Mouse (Mus musculus) mesoderm, embryonic 11.5 days (tissue): ENCODE results near the gene Dpagt1.
"Not testable (repeated sequence)": the region's sequence is repeated elsewhere in the genome, so short reads cannot be mapped to it uniquely, and the experiment has no call there.

Experiments
- DNase-seq: peaks from one replicate; pipeline ENCODE4 v3.0.0-alpha.2; 2012; ENCODE audit warnings: low read depth, low spot score

Dpagt1 gene

DNA sequence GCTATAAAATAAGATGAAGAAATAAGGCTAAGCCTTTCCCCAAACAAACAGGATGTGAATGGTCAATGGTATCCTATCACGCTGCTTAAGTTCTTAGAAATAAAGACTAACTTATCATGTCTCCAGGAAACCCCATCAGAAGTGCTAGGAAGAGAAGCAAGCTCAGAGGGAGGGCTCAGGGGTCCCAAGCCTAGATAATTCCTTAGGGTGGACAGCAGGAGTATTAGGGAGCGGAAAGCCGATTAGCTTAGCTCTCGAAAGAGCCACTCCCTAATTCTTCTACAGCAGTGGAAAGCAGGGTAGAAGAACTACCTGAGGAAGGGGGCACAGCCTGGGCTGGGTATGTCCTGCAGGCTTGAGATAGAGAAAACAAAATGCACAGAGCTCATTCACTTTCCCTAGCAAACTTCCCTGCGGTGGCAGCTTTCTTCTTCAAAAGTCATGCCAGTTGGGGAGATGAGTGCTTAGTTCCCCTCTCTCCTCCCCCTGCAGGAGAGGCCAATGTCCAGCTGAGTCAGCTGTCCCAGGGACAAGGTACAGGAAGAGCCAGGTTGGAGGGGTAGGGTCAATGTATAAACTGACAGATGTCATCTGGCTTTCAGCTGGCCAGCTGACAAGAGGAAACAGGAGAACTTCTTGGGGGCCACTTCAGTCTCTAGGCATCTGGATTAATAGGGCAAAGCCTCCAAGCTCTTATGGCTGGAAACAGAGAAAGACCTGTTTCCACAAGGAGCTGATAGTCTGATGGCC is 7.6 kb upstream of the Dpagt1 start:
- DNase-seq, result no peak

DNA sequence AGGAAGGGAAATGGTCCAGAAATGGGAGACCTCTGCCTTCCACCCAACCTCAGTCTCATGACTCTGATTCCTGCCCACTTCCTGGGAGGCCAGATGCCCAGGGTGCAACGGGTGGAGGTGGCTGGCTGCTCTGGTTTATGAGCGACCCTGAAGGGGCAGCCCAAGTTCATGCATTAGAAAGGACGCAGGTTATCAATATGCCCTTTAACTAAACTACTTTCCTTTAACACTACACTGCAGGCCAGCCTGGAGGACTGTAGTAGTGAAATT is 7.1 kb upstream of the Dpagt1 start:
- DNase-seq, result no peak

DNA sequence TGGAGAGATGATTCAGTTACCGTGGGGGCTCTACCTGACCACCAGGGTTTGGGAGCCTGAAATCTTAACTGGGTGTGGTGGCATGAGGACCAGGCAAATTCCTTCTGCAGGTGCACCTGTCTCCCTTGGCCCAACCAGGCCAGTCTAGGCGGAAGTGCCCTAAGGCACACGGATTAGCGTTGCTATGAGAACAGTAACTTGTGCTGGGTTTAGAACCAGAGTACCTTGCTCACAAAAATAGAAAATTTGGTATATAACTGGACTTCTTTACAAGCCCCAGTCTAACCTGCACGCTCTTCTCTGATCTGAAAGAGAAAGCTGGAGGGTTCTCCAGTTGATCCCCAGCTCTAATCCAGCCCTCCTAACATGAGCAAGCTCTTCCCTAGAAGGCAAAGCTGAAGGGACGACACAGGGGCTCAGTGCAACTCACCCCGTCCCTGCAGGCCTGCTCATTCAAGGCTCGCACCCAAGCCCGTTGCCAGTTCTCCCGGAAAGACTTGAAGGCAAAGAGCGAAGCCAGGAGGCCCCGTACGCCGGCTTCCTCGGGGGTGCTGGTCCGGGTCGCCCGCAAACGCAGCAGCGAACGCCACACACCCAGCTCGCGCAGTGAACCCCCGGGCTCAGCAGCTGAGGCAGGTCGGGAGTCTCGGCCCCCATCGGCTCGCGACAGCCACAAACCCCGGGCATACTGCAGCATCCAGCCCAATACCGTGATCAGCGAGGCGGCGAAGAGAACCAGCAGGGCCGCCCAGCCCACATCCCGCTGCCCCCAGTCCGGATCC is 6.5 kb upstream of the Dpagt1 start:
- DNase-seq, result no peak

DNA sequence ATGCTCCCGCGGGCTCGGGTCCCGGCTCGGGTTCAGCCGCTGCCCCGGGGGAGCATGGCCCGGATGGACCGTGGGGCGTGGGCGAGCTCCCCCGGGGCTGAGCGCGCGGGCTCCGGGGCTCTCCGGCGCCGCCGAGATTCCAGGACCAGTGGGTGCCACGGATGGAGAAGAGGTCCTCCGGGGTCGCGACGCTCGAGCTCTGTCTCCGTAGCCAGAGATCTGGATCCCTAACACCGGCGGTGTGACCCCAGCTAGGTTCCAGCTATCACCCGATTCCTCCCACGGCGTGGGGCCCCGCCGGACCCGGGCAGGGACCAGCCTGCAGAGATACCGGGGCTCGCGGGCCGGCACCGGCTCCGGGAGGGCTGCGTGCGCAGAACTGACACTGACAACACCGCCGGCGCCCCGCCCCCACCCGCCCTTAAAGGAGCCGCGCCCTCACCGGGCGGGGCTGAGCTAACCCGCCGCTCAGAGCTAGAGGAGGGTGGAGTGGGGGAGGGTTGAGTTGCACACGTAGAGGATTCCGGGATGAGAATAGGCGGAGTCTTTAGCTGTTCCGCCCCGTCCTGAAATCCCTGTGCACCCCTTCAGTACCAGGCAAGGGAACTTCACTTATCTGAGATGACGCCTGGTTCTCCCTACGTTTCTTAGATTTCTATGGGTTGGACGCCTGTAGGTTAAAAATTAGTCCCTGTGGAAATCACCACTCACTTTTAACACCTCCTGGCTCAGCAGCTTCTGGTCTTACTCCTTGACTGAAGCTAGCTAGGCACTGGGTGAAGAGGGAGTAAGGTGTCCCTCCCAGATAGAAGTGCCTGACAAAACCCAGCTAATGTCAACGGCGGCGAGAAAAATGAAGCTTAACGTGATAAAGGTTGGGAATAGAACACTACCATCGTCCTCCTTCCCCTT is 5.7 kb upstream of the Dpagt1 start, which contains the start of gene C2cd2l:
TSS of gene C2cd2l (minus strand) at position 399 of the 912 bp plus-strand sequence.
- DNase-seq, result peak; percentile 97

DNA sequence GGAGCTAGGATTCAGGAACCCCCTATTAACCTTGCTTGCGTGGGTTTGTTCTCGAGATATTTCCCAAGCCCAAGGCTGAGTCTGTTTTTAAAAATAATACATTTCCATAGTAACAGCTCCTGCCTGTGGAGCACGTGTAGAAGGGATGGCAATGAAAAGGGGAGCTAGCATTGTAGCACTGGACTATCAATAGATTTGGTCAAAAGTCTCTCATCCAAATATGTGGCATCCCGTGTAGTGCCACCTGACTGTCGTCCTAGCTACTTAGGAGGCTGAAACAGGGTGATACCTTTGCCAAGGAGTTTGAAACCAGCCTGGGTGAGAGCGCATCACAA is 5.1 kb upstream of the Dpagt1 start:
- DNase-seq, result no peak

DNA sequence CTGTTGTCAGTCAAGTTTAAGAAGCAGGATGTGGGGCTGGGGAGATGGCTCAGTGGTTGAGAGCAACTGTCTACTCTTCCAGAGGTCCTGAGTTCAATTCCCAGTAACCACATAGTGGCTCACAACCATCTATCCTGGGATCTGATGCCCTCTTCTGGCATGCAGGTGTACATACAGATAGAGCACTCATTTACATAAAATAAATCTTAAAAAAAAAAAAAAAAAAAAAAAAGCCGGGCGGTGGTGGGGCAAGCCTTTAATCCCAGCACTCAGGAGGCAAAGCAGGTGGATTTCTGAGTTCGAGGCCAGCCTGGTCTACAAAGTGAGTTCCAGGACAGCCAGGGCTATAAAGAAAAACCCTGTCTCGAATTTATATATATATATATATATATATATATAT is 2.2 kb upstream of the Dpagt1 start:
- not testable (repeated sequence) for DNase-seq

DNA sequence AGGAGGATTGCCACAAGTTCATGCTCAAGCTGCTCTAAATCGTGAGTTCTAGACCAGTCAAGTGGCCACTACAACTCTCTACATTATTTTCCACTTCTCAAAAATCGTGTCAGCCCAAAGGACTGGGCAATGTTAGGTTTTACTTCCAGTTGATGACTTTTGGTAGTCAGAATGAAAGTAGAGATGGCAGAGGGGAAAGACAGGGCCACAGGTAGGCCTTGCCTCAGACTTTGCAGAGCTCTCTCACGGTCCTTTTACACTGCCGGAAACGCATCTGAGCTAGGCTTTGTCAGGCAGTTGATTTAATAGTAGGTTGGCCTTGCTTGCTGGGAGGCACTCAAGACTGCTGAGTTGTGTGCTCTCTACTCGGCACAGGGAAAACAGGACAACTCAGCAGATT is 1.7 kb upstream of the Dpagt1 start:
- no peak for DNase-seq

DNA sequence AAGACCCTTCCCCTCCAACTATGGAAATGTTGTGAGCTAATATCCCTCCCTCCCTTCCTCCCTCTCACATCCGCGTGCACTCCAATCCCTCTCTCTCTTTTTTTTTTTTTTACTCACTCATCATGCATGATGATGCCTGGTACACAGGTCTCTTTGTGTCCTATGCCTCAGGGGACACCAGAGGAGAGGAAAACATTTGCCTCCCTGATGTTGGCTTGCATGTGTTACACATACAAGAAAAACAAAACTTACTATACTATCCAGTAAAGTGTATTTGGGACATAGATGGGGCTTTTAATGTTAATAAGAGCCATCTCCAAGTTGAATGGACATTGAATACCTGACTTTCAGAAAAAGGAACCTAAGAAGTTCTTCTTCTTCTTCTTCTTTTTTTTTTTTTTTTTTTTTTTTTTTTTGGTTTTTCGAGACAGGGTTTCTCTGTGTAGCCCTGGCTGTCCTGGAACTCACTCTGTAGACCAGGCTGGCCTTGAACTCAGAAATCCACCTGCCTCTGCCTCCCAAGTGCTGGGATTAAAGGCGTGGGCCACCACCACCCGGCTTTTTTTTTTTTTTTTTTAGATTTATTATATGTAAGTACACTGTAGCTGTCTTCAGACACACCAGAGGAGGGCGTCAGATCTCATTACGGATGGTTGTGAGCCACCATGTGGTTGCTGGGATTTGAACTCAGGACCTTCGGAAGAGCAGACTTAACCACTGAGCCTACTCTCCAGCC is 619 bp upstream of the Dpagt1 start:
- DNase-seq, result not testable (repeated sequence)

DNA sequence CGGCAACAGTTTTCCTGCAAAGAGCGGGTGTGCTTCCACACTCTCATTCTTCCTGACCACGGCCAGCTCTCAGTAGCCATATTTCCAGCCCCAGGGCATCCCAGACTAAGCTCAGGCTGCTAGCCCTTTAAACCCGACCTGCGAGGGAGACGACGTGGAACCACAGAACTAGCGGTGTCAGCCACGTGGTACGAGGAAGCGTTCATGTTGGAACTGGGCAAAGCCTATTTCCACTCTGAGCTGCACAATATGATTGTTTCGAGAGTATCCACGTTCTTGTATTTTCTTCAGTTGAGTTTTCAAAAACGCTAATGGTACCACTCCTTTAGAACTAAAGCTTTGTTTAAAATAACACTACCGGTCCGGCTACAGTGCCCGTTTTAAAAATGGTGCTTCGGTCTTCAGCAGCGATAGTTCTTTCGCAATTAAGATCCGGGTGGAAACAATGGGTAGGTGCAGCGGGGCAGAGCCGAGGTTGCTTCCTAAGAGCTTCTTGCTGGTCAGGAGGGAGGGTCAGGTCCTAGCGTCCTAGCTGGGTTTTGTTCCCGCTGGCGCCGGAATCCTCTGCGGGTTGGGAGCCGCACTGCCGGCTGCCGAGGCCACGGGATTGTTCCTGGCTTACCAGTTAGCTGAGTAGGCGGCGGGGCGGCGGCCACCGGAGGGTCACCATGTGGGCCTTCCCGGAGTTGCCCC is 698 bp downstream of the Dpagt1 start:
- DNase-seq, result peak; percentile 81

DNA sequence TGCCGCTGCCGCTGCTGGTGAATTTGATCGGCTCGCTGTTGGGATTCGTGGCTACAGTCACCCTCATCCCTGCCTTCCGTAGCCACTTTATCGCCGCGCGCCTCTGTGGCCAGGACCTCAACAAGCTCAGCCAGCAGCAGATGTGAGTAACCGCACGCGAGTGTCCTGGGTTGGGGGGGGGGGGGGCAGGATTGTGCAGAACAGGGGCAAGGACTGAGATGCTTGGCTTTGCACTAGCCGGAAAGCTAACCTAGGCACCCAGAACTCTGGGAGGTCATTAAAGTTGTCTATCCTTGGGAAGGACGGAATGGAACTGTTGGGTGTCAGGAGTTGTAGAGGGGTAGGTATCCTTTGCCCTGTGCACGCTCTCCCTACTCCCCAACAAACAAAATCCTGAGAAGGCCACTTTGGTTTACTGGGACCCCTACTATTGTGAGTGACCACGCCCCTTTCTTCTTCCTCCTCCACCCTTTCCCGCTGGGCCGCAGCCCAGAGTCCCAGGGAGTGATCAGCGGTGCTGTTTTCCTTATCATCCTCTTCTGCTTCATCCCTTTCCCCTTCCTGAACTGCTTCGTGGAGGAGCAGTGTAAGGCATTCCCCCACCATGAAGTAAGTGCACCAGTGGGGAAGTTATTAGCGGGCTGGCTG is 1.4 kb downstream of the Dpagt1 start:
- DNase-seq, result no peak

DNA sequence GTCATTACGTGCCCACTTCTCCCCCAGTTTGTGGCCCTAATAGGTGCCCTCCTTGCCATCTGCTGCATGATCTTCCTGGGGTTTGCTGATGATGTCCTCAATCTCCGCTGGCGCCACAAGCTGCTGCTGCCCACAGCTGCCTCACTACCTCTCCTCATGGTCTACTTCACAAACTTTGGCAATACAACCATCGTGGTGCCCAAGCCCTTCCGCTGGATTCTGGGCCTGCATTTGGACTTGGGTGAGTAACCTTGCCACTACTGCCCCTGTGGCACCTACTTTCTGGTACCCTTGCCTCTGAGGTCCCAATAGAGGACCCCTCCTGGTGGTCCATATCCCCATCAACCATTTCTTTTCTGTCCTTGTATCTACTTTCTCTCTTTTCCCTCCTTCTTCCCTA is 2.1 kb downstream of the Dpagt1 start:
- DNase-seq, result no peak

DNA sequence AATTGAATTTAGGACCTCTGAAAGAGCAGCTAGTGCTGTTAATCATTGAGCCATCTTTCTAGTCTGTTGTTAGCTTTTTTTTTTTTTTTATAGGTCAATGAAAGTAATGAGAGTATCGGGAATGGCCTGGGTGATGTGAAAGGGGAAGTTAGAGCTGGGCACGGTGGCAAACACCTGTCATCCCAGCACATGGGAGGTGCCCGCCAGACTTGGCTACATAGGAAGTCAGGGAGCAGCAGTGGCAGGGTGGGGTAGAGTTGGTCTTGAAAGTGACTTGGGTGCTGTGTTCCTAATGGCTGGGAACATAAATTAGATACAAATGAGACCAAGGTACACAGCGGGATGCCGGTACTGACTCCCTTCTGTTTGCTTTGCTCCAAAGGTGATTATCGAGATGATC is 4.9 kb downstream of the Dpagt1 start:
- no peak for DNase-seq

DNA sequence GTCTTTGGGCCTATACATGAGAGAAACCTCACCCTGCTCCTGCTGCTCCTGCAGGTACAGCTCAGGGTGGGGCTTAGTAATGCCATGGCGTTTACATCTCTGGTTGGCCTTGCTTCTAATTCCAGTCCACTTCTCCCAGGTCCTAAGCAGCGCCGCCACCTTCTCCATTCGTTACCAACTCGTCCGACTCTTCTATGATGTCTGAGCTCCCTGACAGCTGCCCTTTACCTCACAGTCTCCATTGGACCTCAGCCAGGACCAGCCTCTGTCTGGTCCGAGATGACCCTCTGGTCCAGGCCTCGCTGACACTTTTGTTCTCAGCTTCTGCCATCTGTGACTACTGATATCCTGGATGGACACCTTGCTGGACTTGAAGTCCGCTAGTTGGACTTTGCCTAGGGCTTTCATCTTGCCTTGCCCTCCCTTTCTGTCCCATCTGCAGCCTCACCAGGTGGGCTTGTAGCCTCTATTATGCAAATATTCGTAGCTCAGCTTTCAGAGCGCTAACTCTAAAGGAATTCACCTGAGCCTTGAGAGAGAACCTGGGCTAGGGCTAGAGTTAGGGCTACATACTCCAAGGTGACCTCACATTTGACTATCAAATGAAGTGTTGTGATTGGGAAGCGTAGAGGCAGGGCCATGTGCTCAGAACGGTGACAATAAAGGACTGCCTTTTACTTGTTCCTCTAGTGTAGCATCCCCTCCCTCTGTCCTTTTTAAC is 7.3 kb downstream of the Dpagt1 start:
- DNase-seq, result no peak

DNA sequence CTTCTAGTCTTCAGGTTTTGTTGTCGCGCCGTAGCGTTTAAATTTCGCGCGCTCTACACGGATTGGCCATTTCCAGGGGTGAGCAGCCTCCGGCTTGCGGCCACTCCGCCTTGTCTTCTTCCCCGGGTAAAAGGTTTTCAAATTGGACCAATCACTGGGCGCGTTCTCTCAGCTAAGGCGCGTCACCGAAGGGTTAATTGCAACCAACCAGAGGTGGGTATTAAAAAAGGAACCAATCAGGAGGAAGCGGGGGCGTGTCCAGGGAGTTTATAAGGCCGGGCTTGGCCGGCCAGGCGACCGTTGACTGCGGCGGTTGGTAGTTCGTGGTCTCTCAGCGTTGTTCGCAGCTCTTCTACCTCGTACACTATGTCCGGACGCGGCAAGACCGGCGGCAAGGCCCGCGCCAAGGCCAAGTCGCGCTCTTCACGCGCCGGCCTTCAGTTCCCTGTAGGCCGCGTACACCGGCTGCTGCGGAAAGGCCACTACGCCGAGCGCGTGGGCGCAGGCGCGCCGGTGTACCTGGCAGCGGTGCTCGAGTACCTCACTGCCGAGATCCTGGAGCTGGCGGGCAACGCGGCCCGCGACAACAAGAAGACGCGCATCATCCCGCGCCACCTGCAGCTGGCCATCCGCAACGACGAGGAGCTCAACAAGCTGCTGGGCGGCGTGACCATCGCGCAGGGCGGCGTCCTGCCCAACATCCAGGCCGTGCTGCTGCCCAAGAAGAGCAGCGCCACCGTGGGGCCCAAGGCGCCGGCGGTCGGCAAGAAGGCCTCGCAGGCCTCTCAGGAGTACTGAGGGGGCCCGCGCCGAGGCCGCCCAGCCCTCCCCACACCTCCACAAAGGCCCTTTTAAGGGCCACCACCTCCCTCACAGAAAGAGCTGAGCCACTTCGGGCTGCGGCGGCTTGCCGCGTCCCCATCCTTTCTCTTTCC is 8.8 kb downstream of the Dpagt1 start, which contains the start of gene H2afx:
TSS of gene H2afx (plus strand) at position 299 of the 935 bp plus-strand sequence.
- DNase-seq, result peak; percentile 100

DNA sequence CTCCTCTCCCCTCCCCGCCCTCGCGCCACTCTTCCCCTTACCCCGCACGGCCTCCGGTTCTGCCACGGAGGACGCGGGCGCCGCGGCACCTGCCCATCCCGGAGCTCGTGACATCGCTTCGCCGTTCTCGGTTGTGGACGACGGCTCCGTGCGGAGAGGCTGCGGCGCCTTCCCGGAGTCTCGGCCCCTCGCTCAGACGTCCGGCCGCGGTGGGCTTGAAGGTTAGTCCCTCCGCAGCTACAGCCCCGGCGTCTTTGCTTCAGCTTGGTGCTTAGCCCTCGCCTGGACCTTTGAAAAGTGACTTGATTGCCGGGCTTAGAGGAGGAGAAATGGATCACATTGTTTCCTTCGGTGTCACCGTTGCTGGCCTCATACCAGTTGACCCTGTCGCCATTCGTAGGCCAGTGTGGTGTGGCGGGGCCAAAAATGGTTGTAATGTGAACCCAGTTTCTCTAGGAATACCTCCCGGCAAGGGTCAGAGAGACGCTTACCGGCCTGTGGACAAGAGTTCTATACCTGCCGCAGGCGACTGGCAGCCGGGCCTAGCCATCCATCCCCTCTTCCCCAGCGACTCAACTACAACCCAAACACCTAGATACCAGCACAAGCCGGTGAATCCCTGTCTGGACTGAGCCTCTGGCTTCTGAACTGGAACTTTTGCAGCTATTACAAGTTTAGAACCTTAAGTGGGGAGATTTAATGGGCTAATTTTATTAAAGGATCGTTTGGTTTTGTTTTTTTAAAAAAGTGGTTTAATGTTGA is 9.7 kb downstream of the Dpagt1 start:
- DNase-seq, result peak; percentile 36

DNA sequence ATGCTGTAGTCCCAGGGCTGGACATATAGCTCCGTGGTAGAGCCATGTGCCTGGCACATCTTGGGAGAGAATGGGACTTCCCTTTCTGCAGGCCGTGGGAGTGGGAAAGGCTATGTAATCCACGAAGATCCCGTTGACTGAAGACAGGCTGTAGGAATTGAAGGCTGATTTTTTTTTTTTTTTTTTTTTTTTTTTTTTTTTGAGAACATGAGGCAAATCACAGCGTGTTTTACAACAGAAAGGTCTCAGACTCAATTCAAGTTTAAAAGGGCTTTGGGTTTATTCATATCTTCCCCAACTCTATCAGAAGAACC is 10.2 kb downstream of the Dpagt1 start:
- no peak for DNase-seq

DNA sequence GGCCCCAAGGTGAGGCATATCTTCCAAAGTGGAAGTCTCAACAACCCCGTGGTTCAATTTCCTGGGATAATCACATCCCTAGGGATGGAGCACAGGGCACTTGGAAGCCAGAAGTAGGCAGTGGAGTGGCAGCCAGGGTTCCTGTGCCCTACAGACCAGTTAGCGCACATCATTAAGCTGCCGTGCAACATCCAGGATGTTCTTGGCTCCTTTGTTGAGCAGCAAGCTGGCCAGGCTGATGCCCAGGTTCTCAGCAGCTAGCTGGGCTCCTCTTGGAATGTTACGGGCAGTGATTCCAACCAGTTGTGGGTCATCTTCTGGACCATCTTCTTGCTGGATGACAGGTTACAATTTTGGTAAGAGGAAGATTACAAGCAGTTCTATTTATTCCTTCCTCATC is 10.7 kb downstream of the Dpagt1 start:
- not testable (repeated sequence) for DNase-seq

DNA sequence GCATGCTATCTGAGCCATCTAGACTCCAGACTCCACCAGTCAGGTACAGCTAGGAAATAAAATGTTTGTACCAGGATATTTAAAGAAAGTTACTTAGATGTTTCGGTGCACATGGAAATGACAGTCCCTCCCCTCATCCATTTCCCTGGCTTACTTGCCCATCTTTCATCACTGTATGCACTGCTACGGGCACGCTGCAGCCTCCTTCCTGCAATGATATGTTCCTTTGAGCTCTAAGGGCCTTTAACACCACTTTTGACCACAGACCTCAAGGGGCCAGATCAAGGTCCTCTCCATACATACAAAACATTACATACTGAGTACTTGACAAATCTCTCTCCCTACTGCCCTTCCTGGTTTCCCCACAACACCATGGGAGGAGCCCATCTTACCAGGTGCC is 11.1 kb downstream of the Dpagt1 start:
- no peak for DNase-seq
